Mouse (Mus musculus) megakaryocyte, embryonic 14.5 days (primary cell): Measurements from ENCODE around the gene Arhgap28. TPM values are rescaled to one million over a fixed set of nuclear protein-coding genes. Genes with fewer than 3 reads are reported as not detected.

Source experiments
- H3K27me3 ChIP-seq: replicated peaks from 2 replicates; pipeline ENCODE3; 2012; ENCODE audit warnings: inconsistent platforms
- H3K36me3 ChIP-seq: replicated peaks from 2 replicates; pipeline ENCODE3; 2012; ENCODE audit warnings: low read length, inconsistent platforms, mixed read lengths
- H3K4me1 ChIP-seq: 2 replicates; pipeline ENCODE4 v1.6.1; 2012; ENCODE audit warnings: inconsistent platforms
- H3K4me3 ChIP-seq: replicated peaks from 2 replicates; pipeline ENCODE3; 2012; ENCODE audit warnings: moderate library complexity, mild to moderate bottlenecking, inconsistent platforms
- H3K9me3 ChIP-seq: 2 replicates; pipeline ENCODE4 v1.6.1; 2012; ENCODE audit warnings: inconsistent platforms
- FLI1 ChIP-seq: IDR thresholded peaks from 2 replicates; pipeline ENCODE4 v1.6.1; 2012; ENCODE audit warnings: low read length, inconsistent platforms, mixed read lengths
- GATA1 ChIP-seq: IDR thresholded peaks from 3 replicates; pipeline ENCODE4 v1.6.1; 2012; ENCODE audit warnings: mixed read lengths, low read length, inconsistent platforms, borderline replicate concordance
- polyA plus RNA-seq: library from polyadenylated mRNA; stranded (reverse); fragments of >175 nt; gene quantifications from 2 replicates; pipeline ENCODE4 v1.2.3, GENCODE M21; 2012; ENCODE audit warnings: low replicate concordance; ENCODE audit not compliant: insufficient read depth

Arhgap28 gene
- polyA plus RNA-seq, result 0.13 TPM in 1 of 2 replicates, not detected in the other

GRCm38 (mm10) chr17:68003741-68004560 is at the start of gene Arhgap28:
Gene Arhgap28 (minus strand): TSS chr17:68004120.
- no peaks in the 10 kb centered on the region for H3K36me3 ChIP-seq
- peaks cover 11% of the 10 kb centered on the region for H3K4me1 ChIP-seq
- peaks cover 11% of the 10 kb centered on the region for H3K9me3 ChIP-seq
- H3K27me3 ChIP-seq, result peaks cover 13% of the 10 kb centered on the region
- no peak for TF ChIP-seq GATA1
- TF ChIP-seq FLI1, result no peak
- peak within 1 kb of the TSS; percentile 95 for H3K4me3 ChIP-seq

- H3K9me3 ChIP-seq, result peaks cover 32% of the 10 kb centered on the region
- no peaks in the 10 kb centered on the region for H3K36me3 ChIP-seq
- TF ChIP-seq GATA1 (no peak), FLI1 (no peak)
- no peaks in the 10 kb centered on the region for H3K27me3 ChIP-seq
- H3K4me1 ChIP-seq, result no peaks in the 10 kb centered on the region
- H3K4me3 ChIP-seq, result no peak overlapping the region
Measured at GRCm38 (mm10) chr17:68046341-68046675, 42.4 kb upstream of the Arhgap28 start.

GRCm38 (mm10) chr17:68045655-68046340 is 41.9 kb upstream of the Arhgap28 start:
- no peaks in the 10 kb centered on the region for H3K4me1 ChIP-seq
- no peaks in the 10 kb centered on the region for H3K27me3 ChIP-seq
- peaks cover 32% of the 10 kb centered on the region for H3K9me3 ChIP-seq
- no peaks in the 10 kb centered on the region for H3K36me3 ChIP-seq
- no peak for TF ChIP-seq GATA1
- no peak for TF ChIP-seq FLI1
- no peak overlapping the region for H3K4me3 ChIP-seq

DNA sequence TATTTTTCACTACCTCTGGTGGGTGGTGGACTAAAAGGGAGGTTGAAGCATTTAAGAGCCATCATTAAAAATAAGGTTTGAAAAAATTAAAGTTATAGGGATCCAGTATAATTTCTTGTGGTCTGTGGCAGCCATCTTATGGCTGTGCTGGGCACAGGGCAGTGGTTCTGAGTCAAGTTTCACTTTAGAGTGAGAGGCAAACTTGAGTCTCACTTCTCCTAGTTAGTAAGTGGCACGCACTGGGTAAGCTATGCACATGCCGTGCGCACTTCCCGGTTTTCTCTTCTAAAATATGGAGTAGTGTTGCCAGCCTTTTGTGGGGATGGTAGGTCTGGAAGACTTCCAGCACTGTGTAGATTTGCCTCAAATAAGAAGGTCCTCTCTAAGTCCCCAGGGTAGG is 38.5 kb upstream of the Arhgap28 start:
- no peaks in the 10 kb centered on the region for H3K4me1 ChIP-seq
- no peaks in the 10 kb centered on the region for H3K27me3 ChIP-seq
- H3K4me3 ChIP-seq, result no peak overlapping the region
- H3K36me3 ChIP-seq, result no peaks in the 10 kb centered on the region
- TF ChIP-seq GATA1 (no peak), FLI1 (no peak)
- H3K9me3 ChIP-seq, result peaks cover 21% of the 10 kb centered on the region

- no peak for TF ChIP-seq GATA1
- no peak for TF ChIP-seq FLI1
- no peaks in the 10 kb centered on the region for H3K27me3 ChIP-seq
- no peaks in the 10 kb centered on the region for H3K36me3 ChIP-seq
- H3K9me3 ChIP-seq, result peaks cover 15% of the 10 kb centered on the region
- H3K4me3 ChIP-seq, result peak overlapping the region; percentile 34
- H3K4me1 ChIP-seq, result no peaks in the 10 kb centered on the region
Measured at GRCm38 (mm10) chr17:68037011-68037410, 33.1 kb upstream of the Arhgap28 start.

DNA sequence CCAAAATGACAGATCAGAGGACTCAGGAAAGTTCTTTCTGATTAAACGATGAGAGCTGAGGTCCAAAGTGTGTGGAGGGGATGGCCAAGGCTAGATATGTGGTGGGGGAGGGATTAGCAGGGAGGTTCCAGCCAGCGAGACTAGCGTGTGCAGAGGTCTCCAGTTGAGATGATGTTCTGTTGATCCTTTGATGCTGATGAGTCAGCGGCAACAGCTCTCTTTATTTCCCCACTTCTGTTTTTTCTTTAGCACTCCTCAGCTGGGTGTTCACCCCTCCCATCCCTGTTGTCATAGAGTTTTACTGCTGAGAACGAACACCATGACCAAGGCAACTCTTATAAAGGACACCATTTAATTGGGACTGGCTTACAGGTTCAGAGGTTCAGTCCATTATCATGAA is 25.6 kb upstream of the Arhgap28 start:
- no peaks in the 10 kb centered on the region for H3K27me3 ChIP-seq
- TF ChIP-seq FLI1 (no peak), GATA1 (no peak)
- no peaks in the 10 kb centered on the region for H3K36me3 ChIP-seq
- no peak overlapping the region for H3K4me3 ChIP-seq
- peaks cover 42% of the 10 kb centered on the region for H3K9me3 ChIP-seq
- H3K4me1 ChIP-seq, result no peaks in the 10 kb centered on the region

GRCm38 (mm10) chr17:68028519-68028918 is 24.6 kb upstream of the Arhgap28 start:
- TF ChIP-seq GATA1 (no peak), FLI1 (no peak)
- no peaks in the 10 kb centered on the region for H3K4me1 ChIP-seq
- peaks cover 42% of the 10 kb centered on the region for H3K9me3 ChIP-seq
- H3K27me3 ChIP-seq, result no peaks in the 10 kb centered on the region
- no peaks in the 10 kb centered on the region for H3K36me3 ChIP-seq
- H3K4me3 ChIP-seq, result no peak overlapping the region

DNA sequence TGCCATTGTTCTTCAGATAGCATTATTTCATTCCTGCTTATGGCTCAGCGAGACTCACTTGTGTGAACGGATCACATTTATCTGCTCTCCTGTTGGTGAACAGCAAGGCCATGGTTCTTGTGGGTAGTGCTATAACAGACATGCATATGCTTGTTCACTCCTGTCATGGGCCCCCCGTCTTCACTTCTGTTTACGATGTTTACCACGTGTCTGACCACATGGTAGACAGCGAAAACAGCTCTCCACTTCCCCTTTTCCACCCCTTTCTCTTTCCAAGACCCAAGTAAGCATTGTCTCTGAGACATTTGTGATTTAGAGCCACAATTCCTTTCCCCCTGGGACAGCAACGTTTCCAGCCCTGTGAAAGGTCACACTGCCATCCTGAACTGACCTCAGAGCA is 20.4 kb upstream of the Arhgap28 start:
- TF ChIP-seq FLI1 (no peak), GATA1 (no peak)
- Histone ChIP-seq H3K36me3 (no peaks in the 10 kb centered on the region), H3K4me3 (no peak overlapping the region), H3K9me3 (peaks cover 15% of the 10 kb centered on the region; the same call in 1 of the 2 replicates), H3K27me3 (no peaks in the 10 kb centered on the region), H3K4me1 (no peaks in the 10 kb centered on the region)

DNA sequence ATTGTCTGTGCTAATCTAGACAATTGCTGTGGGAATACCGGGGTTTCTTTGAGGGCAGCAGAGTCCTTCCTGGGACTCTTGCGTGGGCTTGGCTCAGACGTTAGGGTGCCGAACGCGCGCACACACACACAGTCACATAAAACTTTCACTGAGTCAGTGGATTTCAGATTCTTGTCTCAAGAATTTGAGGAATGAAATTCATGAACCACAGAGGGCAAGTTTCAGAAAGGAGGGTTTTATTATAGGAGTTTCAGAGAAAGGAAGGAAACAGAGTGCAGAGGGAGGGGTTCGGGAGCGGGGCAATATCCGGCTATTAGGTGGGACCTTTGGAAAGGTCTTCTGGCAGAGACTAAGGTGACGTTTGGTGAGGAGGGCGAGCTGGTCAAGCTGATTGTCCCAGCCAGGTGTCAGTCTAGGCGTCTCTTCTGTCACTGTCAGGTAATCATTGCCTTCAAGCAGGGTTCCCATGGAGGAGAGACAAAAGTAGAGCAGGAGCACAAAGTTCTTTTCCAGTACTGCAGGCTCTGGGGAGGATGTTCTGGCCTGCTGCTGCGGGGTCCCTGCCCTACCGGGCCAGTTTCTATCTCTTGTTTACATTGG is 15.6 kb upstream of the Arhgap28 start:
- no peaks in the 10 kb centered on the region for H3K4me1 ChIP-seq
- H3K4me3 ChIP-seq, result no peak overlapping the region
- TF ChIP-seq FLI1 (no peak), GATA1 (no peak)
- peaks cover 10% of the 10 kb centered on the region; the same call in 1 of the 2 replicates for H3K9me3 ChIP-seq
- no peaks in the 10 kb centered on the region for H3K36me3 ChIP-seq
- no peaks in the 10 kb centered on the region for H3K27me3 ChIP-seq

DNA sequence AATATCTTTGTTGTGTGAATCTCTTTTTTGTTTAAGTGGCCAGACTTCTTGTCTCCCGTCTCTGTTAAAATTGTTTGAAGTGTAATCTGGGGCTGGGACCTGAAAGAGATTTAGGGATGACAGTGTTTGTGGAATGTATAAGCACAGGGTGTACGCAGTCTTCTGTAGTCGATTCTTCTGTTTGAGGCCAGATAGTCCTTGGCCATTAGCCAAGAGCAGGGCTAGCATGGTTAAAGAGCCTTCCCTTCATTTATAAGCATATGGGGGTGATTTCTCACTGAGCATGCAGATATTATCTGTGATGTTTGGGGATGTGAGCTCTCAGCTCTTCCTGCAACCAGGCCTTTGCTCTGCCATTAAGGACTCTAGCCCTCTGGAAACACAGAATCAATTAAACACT is 13.2 kb upstream of the Arhgap28 start:
- no peak overlapping the region for H3K4me3 ChIP-seq
- H3K9me3 ChIP-seq, result peaks cover 12% of the 10 kb centered on the region; the same call in 1 of the 2 replicates
- no peaks in the 10 kb centered on the region for H3K27me3 ChIP-seq
- H3K36me3 ChIP-seq, result no peaks in the 10 kb centered on the region
- H3K4me1 ChIP-seq, result no peaks in the 10 kb centered on the region
- no peak for TF ChIP-seq GATA1
- no peak for TF ChIP-seq FLI1
